Mouse (Mus musculus): ENCODE data around the gene Clec10a. TPM values are rescaled to one million over a fixed set of nuclear protein-coding genes. Genes with fewer than 3 reads are reported as not detected.

Clec10a gene
- polyA plus RNA-seq, 1 experiment from 2014 or later: 0.72 TPM

- H3K27ac ChIP-seq (replicated peaks; ENCODE audit: low read depth, low read length): no peak overlapping the region
- no peak overlapping the region for H3K4me2 ChIP-seq (ENCODE audit: low read depth, low read length)
- WGBS: 74% methylated on average over 7 of the region's 7 CpGs
- H3K4me1 ChIP-seq (ENCODE audit: control insufficient read depth, insufficient read depth, low read length): no peaks in the 10 kb centered on the region
- no peak overlapping the region for H3K9ac ChIP-seq (replicated peaks; ENCODE audit: low read length)
- H3K36me3 ChIP-seq (replicated peaks; ENCODE audit: control insufficient read depth, insufficient read depth, low read depth, low read length): no peaks in the 10 kb centered on the region
- H3K4me3 ChIP-seq (ENCODE audit: low read depth, low read length): no peak overlapping the region
- ATAC-seq (replicated peaks; ENCODE audit: insufficient number of reproducible peaks, low FRiP score, low TSS enrichment, low read depth) (no peak), DNase-seq (ENCODE audit: low spot score) (no peak)
- no peaks in the 10 kb centered on the region for H3K27me3 ChIP-seq (ENCODE audit: control insufficient read depth, insufficient read depth, low read length)
- H3K9me3 ChIP-seq (replicated peaks; ENCODE audit: control insufficient read depth, low read length): no peaks in the 10 kb centered on the region
Observed at GRCm38 (mm10) chr11:70185120-70185519, 29.1 kb downstream of the Clec10a start.

GRCm38 (mm10) chr11:70189319-70190134, 33.5 kb downstream of the Clec10a start:
- H3K9me3 ChIP-seq (replicated peaks; ENCODE audit: control insufficient read depth, low read length): no peaks in the 10 kb centered on the region
- DNase-seq (ENCODE audit: low spot score) (no peak), ATAC-seq (replicated peaks; ENCODE audit: insufficient number of reproducible peaks, low FRiP score, low TSS enrichment, low read depth) (no peak)
- WGBS: 86% methylated on average over 28 of the region's 28 CpGs
- H3K4me1 ChIP-seq (ENCODE audit: control insufficient read depth, insufficient read depth, low read length): no peaks in the 10 kb centered on the region
- H3K27me3 ChIP-seq (ENCODE audit: control insufficient read depth, insufficient read depth, low read length): no peaks in the 10 kb centered on the region
- H3K9ac ChIP-seq (replicated peaks; ENCODE audit: low read length): no peak overlapping the region
- no peaks in the 10 kb centered on the region for H3K36me3 ChIP-seq (replicated peaks; ENCODE audit: control insufficient read depth, insufficient read depth, low read depth, low read length)
- H3K4me2 ChIP-seq (ENCODE audit: low read depth, low read length): no peak overlapping the region
- no peak overlapping the region for H3K27ac ChIP-seq (replicated peaks; ENCODE audit: low read depth, low read length)
- H3K4me3 ChIP-seq (ENCODE audit: low read depth, low read length): no peak overlapping the region

- Histone ChIP-seq H3K4me3 (ENCODE audit: low read depth, low read length) (no peak overlapping the region), H3K36me3 (replicated peaks; ENCODE audit: control insufficient read depth, insufficient read depth, low read depth, low read length) (no peaks in the 10 kb centered on the region), H3K9me3 (replicated peaks; ENCODE audit: control insufficient read depth, low read length) (no peaks in the 10 kb centered on the region), H3K9ac (replicated peaks; ENCODE audit: low read length) (no peak overlapping the region), H3K4me1 (ENCODE audit: control insufficient read depth, insufficient read depth, low read length) (no peaks in the 10 kb centered on the region), H3K27ac (replicated peaks; ENCODE audit: low read depth, low read length) (no peak overlapping the region), H3K4me2 (ENCODE audit: low read depth, low read length) (no peak overlapping the region), H3K27me3 (ENCODE audit: control insufficient read depth, insufficient read depth, low read length) (no peaks in the 10 kb centered on the region)
- 86% methylated on average over 6 of the region's 6 CpGs for WGBS
- ATAC-seq (replicated peaks; ENCODE audit: insufficient number of reproducible peaks, low FRiP score, low TSS enrichment, low read depth): no peak
- DNase-seq (ENCODE audit: low spot score): no peak
Observed at GRCm38 (mm10) chr11:70191188-70191587, 35.2 kb downstream of the Clec10a start.

GRCm38 (mm10) chr11:70192157-70192556, 36.2 kb downstream of the Clec10a start:
- Histone ChIP-seq H3K27me3 (ENCODE audit: control insufficient read depth, insufficient read depth, low read length) (no peaks in the 10 kb centered on the region), H3K4me2 (ENCODE audit: low read depth, low read length) (no peak overlapping the region), H3K9me3 (replicated peaks; ENCODE audit: control insufficient read depth, low read length) (no peaks in the 10 kb centered on the region), H3K4me3 (ENCODE audit: low read depth, low read length) (no peak overlapping the region), H3K27ac (replicated peaks; ENCODE audit: low read depth, low read length) (no peak overlapping the region), H3K4me1 (ENCODE audit: control insufficient read depth, insufficient read depth, low read length) (no peaks in the 10 kb centered on the region), H3K36me3 (replicated peaks; ENCODE audit: control insufficient read depth, insufficient read depth, low read depth, low read length) (no peaks in the 10 kb centered on the region), H3K9ac (replicated peaks; ENCODE audit: low read length) (no peak overlapping the region)
- ATAC-seq (replicated peaks; ENCODE audit: insufficient number of reproducible peaks, low FRiP score, low TSS enrichment, low read depth) (no peak), DNase-seq (ENCODE audit: low spot score) (no peak)
- WGBS: 78% methylated on average over 4 of the region's 4 CpGs

- no peak overlapping the region for H3K27ac ChIP-seq (replicated peaks; ENCODE audit: low read depth, low read length)
- H3K4me2 ChIP-seq (ENCODE audit: low read depth, low read length): no peak overlapping the region
- H3K36me3 ChIP-seq (replicated peaks; ENCODE audit: control insufficient read depth, insufficient read depth, low read depth, low read length): no peaks in the 10 kb centered on the region
- no peaks in the 10 kb centered on the region for H3K9me3 ChIP-seq (replicated peaks; ENCODE audit: control insufficient read depth, low read length)
- ATAC-seq (replicated peaks; ENCODE audit: insufficient number of reproducible peaks, low FRiP score, low TSS enrichment, low read depth) (no peak), DNase-seq (ENCODE audit: low spot score) (peak; percentile 7)
- H3K9ac ChIP-seq (replicated peaks; ENCODE audit: low read length): no peak overlapping the region
- H3K27me3 ChIP-seq (ENCODE audit: control insufficient read depth, insufficient read depth, low read length): no peaks in the 10 kb centered on the region
- no peaks in the 10 kb centered on the region for H3K4me1 ChIP-seq (ENCODE audit: control insufficient read depth, insufficient read depth, low read length)
- WGBS: 60% methylated on average over 11 of the region's 11 CpGs
- H3K4me3 ChIP-seq (ENCODE audit: low read depth, low read length): no peak overlapping the region
Observed at GRCm38 (mm10) chr11:70193354-70194285, 37.6 kb downstream of the Clec10a start.

GRCm38 (mm10) chr11:70198332-70198731, 42.3 kb downstream of the Clec10a start:
- Histone ChIP-seq H3K4me3 (ENCODE audit: low read depth, low read length) (no peak overlapping the region), H3K27ac (replicated peaks; ENCODE audit: low read depth, low read length) (no peak overlapping the region)
- WGBS: 83% methylated on average over 3 of the region's 3 CpGs

GRCm38 (mm10) chr11:70199107-70199506, 43.1 kb downstream of the Clec10a start:
- Histone ChIP-seq H3K9ac (replicated peaks; ENCODE audit: low read length) (no peak overlapping the region), H3K4me1 (ENCODE audit: control insufficient read depth, insufficient read depth, low read length) (no peaks in the 10 kb centered on the region; the same call in 1 of the 2 replicates), H3K36me3 (replicated peaks; ENCODE audit: control insufficient read depth, insufficient read depth, low read depth, low read length) (no peaks in the 10 kb centered on the region), H3K27me3 (ENCODE audit: control insufficient read depth, insufficient read depth, low read length) (no peaks in the 10 kb centered on the region), H3K4me2 (ENCODE audit: low read depth, low read length) (no peak overlapping the region), H3K9me3 (replicated peaks; ENCODE audit: control insufficient read depth, low read length) (no peaks in the 10 kb centered on the region), H3K27ac (replicated peaks; ENCODE audit: low read depth, low read length) (no peak overlapping the region), H3K4me3 (ENCODE audit: low read depth, low read length) (no peak overlapping the region)
- ATAC-seq (replicated peaks; ENCODE audit: insufficient number of reproducible peaks, low FRiP score, low TSS enrichment, low read depth): no peak
- WGBS: 84% methylated on average over 8 of the region's 8 CpGs
- no peak for DNase-seq (ENCODE audit: low spot score)

More at GRCm38 (mm10) chr11:70198332-70198731, 42.3 kb downstream of the Clec10a start:
- Histone ChIP-seq H3K4me2 (ENCODE audit: low read depth, low read length) (no peak overlapping the region), H3K36me3 (replicated peaks; ENCODE audit: control insufficient read depth, insufficient read depth, low read depth, low read length) (no peaks in the 10 kb centered on the region), H3K9me3 (replicated peaks; ENCODE audit: control insufficient read depth, low read length) (no peaks in the 10 kb centered on the region), H3K4me1 (ENCODE audit: control insufficient read depth, insufficient read depth, low read length) (no peaks in the 10 kb centered on the region; the same call in 1 of the 2 replicates), H3K9ac (replicated peaks; ENCODE audit: low read length) (no peak overlapping the region), H3K27me3 (ENCODE audit: control insufficient read depth, insufficient read depth, low read length) (no peaks in the 10 kb centered on the region)
- DNase-seq (ENCODE audit: low spot score) (no peak), ATAC-seq (replicated peaks; ENCODE audit: insufficient number of reproducible peaks, low FRiP score, low TSS enrichment, low read depth) (no peak)
